Mouse (Mus musculus) CH12.LX (cell line): ENCODE measurements around the gene Tstd2. TPM values are rescaled to one million over a fixed set of nuclear protein-coding genes. Genes with fewer than 3 reads are reported as not detected.

Experiments
- DNase-seq: peaks from one replicate; pipeline ENCODE4 v3.0.0-alpha.2; 2013; ENCODE audit errors: extremely low read depth
- H3K27ac ChIP-seq: 2 replicates; pipeline ENCODE4 v1.5.1; 2012; ENCODE audit warnings: low read depth, mild to moderate bottlenecking, control low read depth, moderate library complexity; ENCODE audit not compliant: insufficient read depth
- H3K27me3 ChIP-seq: replicated peaks from 2 replicates; pipeline ENCODE3; 2012; ENCODE audit warnings: inconsistent platforms
- H3K36me3 ChIP-seq, 2 experiments: replicated peaks in 1 of 2; 2 replicates each; pipeline versions ENCODE3 to v1.6.1; 2012; ENCODE audit warnings: inconsistent platforms in 1 of 2, low read length in 1 of 2, mild to moderate bottlenecking in 1 of 2, mixed read lengths in 1 of 2, moderate library complexity in 1 of 2; ENCODE audit not compliant: control insufficient read depth in 1 of 2, insufficient read depth in 1 of 2
- H3K4me1 ChIP-seq, 2 experiments: 2 replicates each; pipeline ENCODE4 v1.6.1; 2012; ENCODE audit warnings: inconsistent platforms in 1 of 2, moderate library complexity in 1 of 2; ENCODE audit not compliant: insufficient read depth in 2 of 2, control insufficient read depth in 1 of 2
- H3K4me2 ChIP-seq: 2 replicates; pipeline ENCODE4 v1.6.1; 2012; ENCODE audit warnings: low read depth, mild to moderate bottlenecking, control low read depth; ENCODE audit not compliant: poor library complexity, insufficient read depth, severe bottlenecking
- H3K4me3 ChIP-seq, 3 experiments: fragments of 150-350 bp in 1 of 3; sonication (generic) in 1 of 3; replicated peaks in 1 of 3; 2 replicates each; pipeline versions ENCODE3 to v1.5.1; 2011 to 2012; ENCODE audit warnings: low read depth in 2 of 3, low read length in 2 of 3, mild to moderate bottlenecking in 2 of 3, moderate library complexity in 2 of 3, control low read depth in 1 of 3, improper control_type of control experiment in 1 of 3, inconsistent platforms in 1 of 3, mixed read lengths in 1 of 3; ENCODE audit not compliant: poor library complexity in 1 of 3
- H3K79me2 ChIP-seq: replicated peaks from 2 replicates; pipeline ENCODE4 v1.6.1; 2012; ENCODE audit warnings: mild to moderate bottlenecking, moderate library complexity; ENCODE audit not compliant: control insufficient read depth, poor library complexity, insufficient read depth, severe bottlenecking; ENCODE audit errors: extremely low read depth
- H3K9ac ChIP-seq: 2 replicates; pipeline ENCODE4 v1.6.1; 2012; ENCODE audit warnings: low read depth, mild to moderate bottlenecking, control low read depth, moderate library complexity; ENCODE audit not compliant: insufficient read depth
- H3K9me3 ChIP-seq: replicated peaks from 2 replicates; pipeline ENCODE3; 2012; ENCODE audit warnings: low read length, inconsistent platforms, mixed read lengths
- ETS1 ChIP-seq: conservative IDR thresholded peaks from 2 replicates; pipeline ENCODE4 v1.6.1; 2012; ENCODE audit warnings: low read depth, mild to moderate bottlenecking, inconsistent platforms, low read length, improper control_type of control experiment, moderate library complexity
- GABPA ChIP-seq: IDR thresholded peaks from 2 replicates; pipeline ENCODE4 v1.6.1; 2012; ENCODE audit warnings: low read depth, low read length, improper control_type of control experiment, inconsistent platforms; ENCODE audit not compliant: insufficient replicate concordance
- HCFC1 ChIP-seq: IDR thresholded peaks from 2 replicates; pipeline ENCODE4 v1.6.1; 2012; ENCODE audit warnings: low read depth, mild to moderate bottlenecking, inconsistent platforms, low read length, improper control_type of control experiment
- IRF4 ChIP-seq: IDR thresholded peaks from 2 replicates; pipeline ENCODE4 v1.6.1; 2014; ENCODE audit warnings: low read depth, mild to moderate bottlenecking, inconsistent platforms, low read length, improper control_type of control experiment
- JUND ChIP-seq: conservative IDR thresholded peaks from 2 replicates; pipeline ENCODE4 v1.6.1; 2011; ENCODE audit warnings: low read depth, low read length, improper control_type of control experiment
- MXI1 ChIP-seq: IDR thresholded peaks from 2 replicates; pipeline ENCODE4 v1.6.1; 2011; ENCODE audit warnings: mild to moderate bottlenecking, low read depth, low read length, improper control_type of control experiment
- MYC ChIP-seq: IDR thresholded peaks from 2 replicates; pipeline ENCODE4 v1.6.1; 2011; ENCODE audit warnings: low read depth, mild to moderate bottlenecking, improper control_type of control experiment, low read length
- NELFE ChIP-seq: IDR thresholded peaks from 2 replicates; pipeline ENCODE4 v1.6.1; 2011; ENCODE audit warnings: low read depth, low read length, improper control_type of control experiment
- RAD21 ChIP-seq: IDR thresholded peaks from 2 replicates; pipeline ENCODE4 v1.6.1; 2011; ENCODE audit warnings: low read depth, mild to moderate bottlenecking, low read length, improper control_type of control experiment, moderate library complexity
- SIN3A ChIP-seq: IDR thresholded peaks from 2 replicates; pipeline ENCODE4 v1.6.1; 2012; ENCODE audit warnings: low read length, improper control_type of control experiment, inconsistent platforms
- SMC3 ChIP-seq: IDR thresholded peaks from 2 replicates; pipeline ENCODE4 v1.6.1; 2011; ENCODE audit warnings: low read depth, low read length, improper control_type of control experiment
- ZC3H11A ChIP-seq: IDR thresholded peaks from 2 replicates; pipeline ENCODE4 v1.6.1; 2012; ENCODE audit warnings: low read depth, mild to moderate bottlenecking, inconsistent platforms, low read length, improper control_type of control experiment
- dilution Hi-C: fragments of 300-500 bp; cut with MboI; formaldehyde crosslinking; loops from 2 replicates; pipeline ENCODE4 v1.14.3; 2020; ENCODE audit warnings: low sequenced_read_pairs; ENCODE audit not compliant: extremely low pct_unique_long_range_greater_than_20kb, extremely low pct_ligation_motif_present
- in situ Hi-C: fragments of 300-500 bp; cut with MboI; formaldehyde crosslinking; loops from 3 replicates; pipeline ENCODE4 v1.14.3; 2019; ENCODE audit warnings: low sequenced_read_pairs, low pct_ligation_motif_present, low pct_unique_long_range_greater_than_20kb, mixed read lengths
- polyA plus RNA-seq: library from polyadenylated mRNA; unstranded; fragments of >175 nt; gene quantifications from 2 replicates; pipeline ENCODE4 v1.2.1, GENCODE M21; 2012; ENCODE audit warnings: low read depth; ENCODE audit not compliant: insufficient read length
- total RNA-seq, 2 experiments: library from RNA; depleted of rRNA; stranded (reverse); fragments of 300-350 nt in 1 of 2; fragments of >200 nt in 1 of 2; gene quantifications; 2 replicates each; pipeline ENCODE4 v1.2.3; 2012 to 2014

Gene Tstd2
- total and polyA plus RNA-seq, 3 experiments = 29.1 to 36.4 (median 30.4) TPM

DNA sequence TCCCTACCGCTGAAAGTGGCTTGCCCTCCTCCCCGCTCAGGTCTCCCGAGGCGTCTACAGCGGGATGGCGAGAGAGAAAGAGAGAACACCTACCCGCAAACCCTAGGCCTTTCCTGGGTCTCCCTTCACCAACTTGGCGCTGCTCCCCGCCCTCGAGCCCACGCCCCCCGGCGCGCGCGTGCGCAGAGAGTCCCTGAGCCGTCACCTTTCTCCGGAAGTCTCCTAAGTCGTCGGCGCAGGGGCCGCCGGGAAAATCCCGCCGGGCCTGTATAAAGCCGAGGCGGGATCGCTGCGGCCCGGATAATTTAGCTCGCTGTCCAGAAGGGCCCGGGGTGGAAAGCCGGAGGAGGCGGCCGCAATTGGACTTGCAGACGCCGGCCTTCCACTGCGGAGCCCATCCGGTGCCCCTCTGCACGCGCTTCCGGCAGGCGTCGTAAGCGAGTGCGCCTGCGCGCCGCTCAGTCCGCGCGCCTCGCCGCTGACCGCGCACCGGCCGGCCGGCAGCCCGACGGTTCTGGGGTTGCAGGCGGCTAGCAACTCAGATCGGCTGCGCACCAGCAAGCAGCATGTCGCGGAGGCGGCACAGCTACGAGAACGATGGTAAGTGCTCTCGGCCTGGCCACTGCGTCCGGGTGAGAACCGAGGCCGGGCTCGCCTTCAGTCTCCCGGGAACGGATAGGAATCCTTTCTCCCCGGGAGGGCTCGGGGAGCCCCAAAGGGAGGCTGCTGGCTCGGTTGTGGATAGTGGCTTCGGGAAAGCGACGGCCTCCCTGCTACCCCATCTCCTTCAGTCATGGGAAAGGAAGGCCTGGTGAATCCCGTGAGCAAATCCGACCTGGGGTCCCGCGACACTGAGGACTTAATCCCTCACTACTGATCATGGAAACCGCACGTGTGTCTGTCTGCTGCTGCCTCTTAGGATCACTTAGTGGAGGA lies at the start of gene Tstd2, which contains the start of gene Ncbp1 (continued):
- TF ChIP-seq SMC3 = no peak

DNA sequence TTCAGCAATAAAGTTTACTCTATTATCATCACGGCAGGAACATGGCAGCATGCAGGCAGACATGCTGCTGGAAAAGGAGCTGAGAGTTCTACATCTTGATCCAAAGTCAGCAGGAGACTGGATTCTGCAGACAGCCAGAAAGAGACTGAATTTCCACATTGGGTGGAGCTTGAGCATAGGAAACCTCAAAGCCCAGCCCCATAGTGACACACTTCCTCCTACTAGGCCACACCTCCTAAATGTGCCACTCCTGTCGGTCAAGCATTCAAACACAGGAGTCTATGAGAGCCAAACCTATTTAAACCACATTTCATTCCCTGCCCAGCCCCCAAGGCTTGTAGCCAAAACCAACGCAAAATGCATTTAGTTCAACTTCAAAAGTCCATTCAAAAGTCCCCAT lies 48.0 kb upstream of the Tstd2 start:
- Histone ChIP-seq H3K36me3 (peaks cover 62 to 92% of the 10 kb centered on the region in 2 experiments), H3K9me3 (no peaks in the 10 kb centered on the region), H3K27ac (no peak overlapping the region), H3K4me3 (no peak overlapping the region), H3K79me2 (no peaks in the 10 kb centered on the region), H3K4me1 (peaks cover 0 to 4% of the 10 kb centered on the region in 2 experiments; a peak in 1 of 4 replicates), H3K4me2 (no peak overlapping the region), H3K27me3 (no peaks in the 10 kb centered on the region), H3K9ac (no peak overlapping the region)
- in situ Hi-C loops = no loop called here
- TF ChIP-seq GABPA = no peak
- peak; percentile 29 for DNase-seq
- dilution Hi-C loops = no loop called here

DNA sequence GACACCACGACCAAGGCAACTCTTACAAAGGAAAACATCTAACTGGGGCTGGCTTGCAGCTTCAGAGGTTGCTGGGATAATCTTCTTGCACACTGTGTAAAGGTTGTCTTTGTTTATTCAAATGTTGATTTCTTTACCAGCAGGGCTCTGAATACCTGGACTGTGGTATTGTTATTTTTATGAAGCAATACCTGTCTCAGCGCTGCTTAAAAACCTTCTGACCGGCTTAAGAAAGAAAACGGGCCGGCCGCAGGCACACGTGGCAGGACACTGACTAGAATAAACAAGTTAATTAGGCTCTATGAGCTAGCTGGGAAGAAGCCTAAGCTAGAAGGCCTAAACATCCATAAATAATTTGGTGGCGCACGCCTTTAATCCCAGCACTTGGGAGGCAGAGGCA lies 47.4 kb upstream of the Tstd2 start:
- H3K4me1 ChIP-seq = peaks cover 0 to 4% of the 10 kb centered on the region in 2 experiments; a peak in 1 of 4 replicates
- in situ Hi-C loops (no loop called here), dilution Hi-C loops (no loop called here)
- no peak overlapping the region for H3K9ac ChIP-seq
- H3K9me3 ChIP-seq = no peaks in the 10 kb centered on the region
- DNase-seq = no peak
- H3K4me2 ChIP-seq = no peak overlapping the region
- no peaks in the 10 kb centered on the region for H3K27me3 ChIP-seq
- no peak overlapping the region for H3K27ac ChIP-seq
- H3K36me3 ChIP-seq = peaks cover 62 to 92% of the 10 kb centered on the region in 2 experiments
- no peak overlapping the region for H3K4me3 ChIP-seq
- H3K79me2 ChIP-seq = no peaks in the 10 kb centered on the region
- TF ChIP-seq MYC (no peak), ETS1 (no peak), JUND (no peak), IRF4 (no peak), RAD21 (no peak), ZC3H11A (no peak), HCFC1 (no peak), MXI1 (no peak), SIN3A (no peak), NELFE (no peak)
- TF ChIP-seq, all 38 proteins: peak for 0
